Mouse (Mus musculus) central nervous system, embryonic 14 days (tissue): Measurements from ENCODE around the gene Ces2g. TPM values are rescaled to one million over a fixed set of nuclear protein-coding genes. Genes with fewer than 3 reads are reported as not detected.

ENCODE experiments used
- polyA plus RNA-seq: library from polyadenylated mRNA; depleted of rRNA; stranded (reverse); fragments of >200 nt; gene quantifications from 2 replicates; pipeline ENCODE4 v1.2.3, GENCODE M21; 2012; rRNA removed

The Ces2g gene
- 0.02 and 0.16 TPM in 2 replicates for polyA plus RNA-seq

DNA sequence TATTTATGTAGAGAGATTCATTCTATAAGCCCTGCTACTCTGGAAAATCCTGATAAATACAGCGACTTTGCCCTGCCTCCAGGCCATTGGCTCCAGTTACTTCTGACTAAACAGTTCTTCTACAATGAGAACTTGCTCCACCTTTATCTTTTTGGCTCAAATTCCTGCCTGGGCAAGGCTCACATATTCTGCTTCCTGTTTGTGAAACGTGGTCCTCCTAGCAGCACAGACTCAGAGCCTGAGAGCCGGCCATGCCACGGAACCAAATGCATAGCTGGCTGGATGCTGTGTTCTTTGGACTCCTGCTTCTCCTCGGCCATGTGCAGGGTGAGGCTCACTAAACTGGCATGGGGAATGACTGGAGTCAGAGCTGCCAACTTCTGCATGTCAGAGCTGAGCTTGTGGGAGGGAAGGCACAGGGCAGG is at the start of gene Ces2g:
Ces2g (plus strand) TSS at position 182 of the 425 bp plus-strand sequence.

DNA sequence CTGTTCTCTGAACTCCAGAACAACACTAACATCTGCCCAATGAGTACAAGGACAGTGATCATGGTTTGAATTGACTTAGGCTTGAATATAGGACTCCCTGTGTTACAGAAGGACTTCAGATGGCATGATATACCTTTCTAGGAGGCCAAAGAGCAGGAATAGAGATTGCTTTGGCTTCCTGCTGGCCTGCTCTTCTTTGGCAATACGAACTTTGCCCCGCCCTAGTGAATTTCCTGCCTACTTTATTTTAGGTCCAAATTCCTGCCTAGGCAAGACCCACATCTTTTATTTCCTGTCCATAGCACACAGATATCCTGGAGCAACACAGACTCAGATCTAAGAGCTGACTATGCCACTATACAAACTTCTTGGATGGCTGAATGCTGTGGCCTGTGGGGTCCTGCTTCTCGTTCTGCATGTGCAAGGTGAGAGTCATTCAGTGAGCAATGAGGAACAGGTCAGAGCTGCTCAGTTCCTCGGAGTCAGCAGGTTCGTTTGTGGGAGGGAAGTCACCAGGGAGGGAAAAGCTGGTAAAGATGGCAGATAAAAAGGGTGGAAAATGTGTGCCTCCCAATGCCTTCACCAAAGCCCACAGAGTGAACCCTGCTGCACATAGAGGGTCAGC is 35.4 kb upstream of the Ces2g start, which contains the start of gene Ces2e:
Ces2e (plus strand) TSS at position 289 of the 625 bp plus-strand sequence.

DNA sequence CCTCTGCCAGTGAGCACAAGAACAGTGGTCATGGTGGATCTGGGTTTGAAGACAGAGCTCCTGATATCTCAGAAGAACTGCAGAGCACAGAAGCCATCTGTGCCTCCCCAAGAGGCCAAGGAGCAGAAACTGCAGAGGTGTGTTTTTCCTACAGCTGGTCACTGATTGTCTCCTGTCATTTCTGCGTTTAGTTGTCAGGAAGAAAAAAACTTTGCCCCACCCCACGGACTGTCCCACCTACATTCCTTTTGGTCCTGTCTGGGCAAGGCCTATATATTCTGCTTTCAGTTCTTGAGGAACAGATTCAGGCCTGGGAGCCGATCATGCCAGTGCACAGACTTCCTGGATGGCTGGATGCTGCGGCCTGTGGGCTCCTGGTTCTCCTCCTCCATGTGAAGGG is 14.5 kb upstream of the Ces2g start, which contains the start of gene Ces2f:
Ces2f (plus strand) TSS at position 301 of the 400 bp plus-strand sequence.

DNA sequence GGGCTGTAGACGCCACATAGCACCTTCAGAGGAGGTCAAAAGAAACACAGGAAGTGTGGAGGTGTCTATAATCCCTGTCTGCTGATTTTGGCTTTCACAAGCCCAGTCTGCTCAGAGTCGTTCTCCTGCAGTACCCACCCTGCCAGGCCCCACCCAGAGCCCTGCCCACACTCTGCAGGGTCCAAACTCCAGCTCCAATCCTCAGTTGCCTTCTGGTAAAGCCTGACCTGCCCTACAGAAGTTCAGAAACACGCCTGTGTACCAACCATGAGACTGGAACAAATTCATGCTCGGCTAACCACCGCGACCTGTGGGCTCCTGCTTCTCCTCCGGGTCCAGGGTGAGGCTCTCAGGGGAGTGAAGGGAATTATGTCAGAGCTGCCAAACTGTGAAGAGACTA is 39.1 kb downstream of the Ces2g start, which contains the start of gene Ces2h:
Ces2h (plus strand) TSS at position 268 of the 400 bp plus-strand sequence.

Other genes starting within 250 kb of the Ces2g start
- gene Ces2a, start 227.7 kb upstream of the Ces2g start, polyA plus RNA-seq, result not detected in 2 replicates
- 0.25 and 0.34 TPM in 2 replicates for gene Ces2b, start 130.1 kb upstream of the Ces2g start, polyA plus RNA-seq
- gene Ces2c, start 114.7 kb upstream of the Ces2g start, polyA plus RNA-seq, result not detected in 2 replicates
- 0.04 TPM in 1 of 2 replicates, not detected in the other for gene Ces2e, start 35.5 kb upstream of the Ces2g start, polyA plus RNA-seq
- gene Ces2f, start 14.4 kb upstream of the Ces2g start, polyA plus RNA-seq, result 0.03 TPM in 1 of 2 replicates, not detected in the other
- gene Ces2h, start 39.1 kb downstream of the Ces2g start, polyA plus RNA-seq, result not detected in 2 replicates
- not detected in 2 replicates for gene Ces3a, start 86.9 kb downstream of the Ces2g start, polyA plus RNA-seq
- not detected in 2 replicates for gene Ces3b, start 122.0 kb downstream of the Ces2g start, polyA plus RNA-seq
- gene Ces4a, start 170.1 kb downstream of the Ces2g start, polyA plus RNA-seq, result 0.05 TPM in 1 of 2 replicates, not detected in the other
- gene Cbfb, start 209.0 kb downstream of the Ces2g start, polyA plus RNA-seq, result 25.0 and 35.6 TPM in 2 replicates